Mouse (Mus musculus): ENCODE data around the gene Cux1. TPM values are rescaled to one million over a fixed set of nuclear protein-coding genes. Genes with fewer than 3 reads are reported as not detected.

Gene Cux1
- polyA plus RNA-seq, 1 experiment from 2014 or later: 100 TPM

- 86% methylated on average over 2 of the region's 2 CpGs for WGBS
- H3K36me3 ChIP-seq: peaks cover 3% of the 10 kb centered on the region; the same call in 1 of the 2 replicates
- no peaks in the 10 kb centered on the region for H3K27me3 ChIP-seq (ENCODE audit: low read depth, poor library complexity, severe bottlenecking)
- H3K9me3 ChIP-seq (replicated peaks): no peaks in the 10 kb centered on the region
- H3K4me3 ChIP-seq: no peak overlapping the region
- H3K4me1 ChIP-seq: peaks cover 44% of the 10 kb centered on the region
- H3K27ac ChIP-seq (replicated peaks): no peak overlapping the region
- no peak for DNase-seq (ENCODE audit: low spot score)
Observed at GRCm38 (mm10) chr5:136548776-136549175, 18.5 kb downstream of the Cux1 start.

- peaks cover 18% of the 10 kb centered on the region for H3K4me1 ChIP-seq
- WGBS: 93% methylated on average over 4 of the region's 4 CpGs
- H3K27ac ChIP-seq (replicated peaks): no peak overlapping the region
- DNase-seq (ENCODE audit: low spot score): no peak
- H3K9me3 ChIP-seq (replicated peaks): no peaks in the 10 kb centered on the region
- no peak overlapping the region for H3K4me3 ChIP-seq
- H3K27me3 ChIP-seq (ENCODE audit: low read depth, poor library complexity, severe bottlenecking): no peaks in the 10 kb centered on the region
- peaks cover 3% of the 10 kb centered on the region; the same call in 1 of the 2 replicates for H3K36me3 ChIP-seq
Observed at GRCm38 (mm10) chr5:136545061-136545460, 22.2 kb downstream of the Cux1 start.

- H3K4me1 ChIP-seq: peaks cover 14% of the 10 kb centered on the region
- H3K36me3 ChIP-seq: peaks cover 3% of the 10 kb centered on the region; the same call in 1 of the 2 replicates
- no peaks in the 10 kb centered on the region for H3K27me3 ChIP-seq (ENCODE audit: low read depth, poor library complexity, severe bottlenecking)
- no peak overlapping the region for H3K4me3 ChIP-seq
- H3K9me3 ChIP-seq (replicated peaks): no peaks in the 10 kb centered on the region
- no peak for DNase-seq (ENCODE audit: low spot score)
- H3K27ac ChIP-seq (replicated peaks): no peak overlapping the region
Observed at GRCm38 (mm10) chr5:136543171-136543570, 24.1 kb downstream of the Cux1 start.

GRCm38 (mm10) chr5:136540952-136541351 is 26.3 kb downstream of the Cux1 start:
- no peaks in the 10 kb centered on the region for H3K27me3 ChIP-seq (ENCODE audit: low read depth, poor library complexity, severe bottlenecking)
- no peaks in the 10 kb centered on the region for H3K9me3 ChIP-seq (replicated peaks)
- DNase-seq (ENCODE audit: low spot score): no peak
- H3K4me1 ChIP-seq: peaks cover 17% of the 10 kb centered on the region
- no peak overlapping the region for H3K27ac ChIP-seq (replicated peaks)
- no peaks in the 10 kb centered on the region for H3K36me3 ChIP-seq
- H3K4me3 ChIP-seq: no peak overlapping the region

GRCm38 (mm10) chr5:136540055-136540838 is 27.0 kb downstream of the Cux1 start:
- no peak overlapping the region for H3K4me3 ChIP-seq
- H3K9me3 ChIP-seq (replicated peaks): no peaks in the 10 kb centered on the region
- peaks cover 13% of the 10 kb centered on the region for H3K4me1 ChIP-seq
- 93% methylated on average over 5 of the region's 5 CpGs for WGBS
- H3K27me3 ChIP-seq (ENCODE audit: low read depth, poor library complexity, severe bottlenecking): no peaks in the 10 kb centered on the region
- no peak for DNase-seq (ENCODE audit: low spot score)
- H3K36me3 ChIP-seq: no peaks in the 10 kb centered on the region
- no peak overlapping the region for H3K27ac ChIP-seq (replicated peaks)

GRCm38 (mm10) chr5:136536753-136537152 is 30.5 kb downstream of the Cux1 start:
- Histone ChIP-seq H3K27me3 (ENCODE audit: low read depth, poor library complexity, severe bottlenecking) (no peaks in the 10 kb centered on the region), H3K27ac (replicated peaks) (no peak overlapping the region), H3K4me3 (no peak overlapping the region), H3K4me1 (peaks cover 13% of the 10 kb centered on the region), H3K9me3 (replicated peaks) (no peaks in the 10 kb centered on the region), H3K36me3 (peaks cover 5% of the 10 kb centered on the region; the same call in 1 of the 2 replicates)
- DNase-seq (ENCODE audit: low spot score): no peak
- WGBS: 83% methylated on average over 4 of the region's 4 CpGs

GRCm38 (mm10) chr5:136535976-136536725 is 31.1 kb downstream of the Cux1 start:
- peaks cover 13% of the 10 kb centered on the region for H3K4me1 ChIP-seq
- DNase-seq (ENCODE audit: low spot score): no peak
- peaks cover 5% of the 10 kb centered on the region; the same call in 1 of the 2 replicates for H3K36me3 ChIP-seq
- H3K27me3 ChIP-seq (ENCODE audit: low read depth, poor library complexity, severe bottlenecking): no peaks in the 10 kb centered on the region
- no peak overlapping the region for H3K27ac ChIP-seq (replicated peaks)
- 78% methylated on average over 5 of the region's 5 CpGs for WGBS
- H3K9me3 ChIP-seq (replicated peaks): no peaks in the 10 kb centered on the region
- no peak overlapping the region for H3K4me3 ChIP-seq

- peaks cover 9% of the 10 kb centered on the region; the same call in 1 of the 2 replicates for H3K36me3 ChIP-seq
- H3K27me3 ChIP-seq (ENCODE audit: low read depth, poor library complexity, severe bottlenecking): no peaks in the 10 kb centered on the region
- H3K4me3 ChIP-seq: no peak overlapping the region
- no peak for DNase-seq (ENCODE audit: low spot score)
- peaks cover 10% of the 10 kb centered on the region for H3K4me1 ChIP-seq
- no peaks in the 10 kb centered on the region for H3K9me3 ChIP-seq (replicated peaks)
- H3K27ac ChIP-seq (replicated peaks): no peak overlapping the region
- 62% methylated on average over 1 of the region's 1 CpGs for WGBS
Observed at GRCm38 (mm10) chr5:136535204-136535603, 32.1 kb downstream of the Cux1 start.

- no peak overlapping the region for H3K4me3 ChIP-seq
- H3K36me3 ChIP-seq: peaks cover 14% of the 10 kb centered on the region
- H3K9me3 ChIP-seq (replicated peaks): no peaks in the 10 kb centered on the region
- DNase-seq (ENCODE audit: low spot score): no peak
- no peak overlapping the region for H3K27ac ChIP-seq (replicated peaks)
- H3K27me3 ChIP-seq (ENCODE audit: low read depth, poor library complexity, severe bottlenecking): no peaks in the 10 kb centered on the region
- WGBS: 89% methylated on average over 11 of the region's 11 CpGs
- H3K4me1 ChIP-seq: peaks cover 8% of the 10 kb centered on the region; the same call in 1 of the 2 replicates
Observed at GRCm38 (mm10) chr5:136533371-136534276, 33.7 kb downstream of the Cux1 start.

- 91% methylated on average over 2 of the region's 2 CpGs for WGBS
- no peak for DNase-seq (ENCODE audit: low spot score)
- Histone ChIP-seq H3K27ac (replicated peaks) (no peak overlapping the region), H3K4me1 (peaks cover 8% of the 10 kb centered on the region; the same call in 1 of the 2 replicates), H3K4me3 (no peak overlapping the region), H3K9me3 (replicated peaks) (no peaks in the 10 kb centered on the region), H3K36me3 (peaks cover 15% of the 10 kb centered on the region), H3K27me3 (ENCODE audit: low read depth, poor library complexity, severe bottlenecking) (no peaks in the 10 kb centered on the region)
Observed at GRCm38 (mm10) chr5:136531674-136532365, 35.5 kb downstream of the Cux1 start.

- no peaks in the 10 kb centered on the region for H3K9me3 ChIP-seq (replicated peaks)
- DNase-seq (ENCODE audit: low spot score): no peak
- 96% methylated on average over 1 of the region's 1 CpGs for WGBS
Observed at GRCm38 (mm10) chr5:136530931-136531330, 36.4 kb downstream of the Cux1 start.

GRCm38 (mm10) chr5:136529165-136529564 is 38.1 kb downstream of the Cux1 start:
- H3K4me1 ChIP-seq: peaks cover 9% of the 10 kb centered on the region
- no peaks in the 10 kb centered on the region for H3K9me3 ChIP-seq (replicated peaks)
- DNase-seq (ENCODE audit: low spot score): no peak
- H3K27ac ChIP-seq (replicated peaks): no peak overlapping the region
- H3K36me3 ChIP-seq: peaks cover 21% of the 10 kb centered on the region
- no peak overlapping the region for H3K4me3 ChIP-seq
- no peaks in the 10 kb centered on the region for H3K27me3 ChIP-seq (ENCODE audit: low read depth, poor library complexity, severe bottlenecking)

More at GRCm38 (mm10) chr5:136530931-136531330, 36.4 kb downstream of the Cux1 start:
- H3K27me3 ChIP-seq (ENCODE audit: low read depth, poor library complexity, severe bottlenecking): no peaks in the 10 kb centered on the region
- no peaks in the 10 kb centered on the region; the same call in 1 of the 2 replicates for H3K4me1 ChIP-seq
- peaks cover 21% of the 10 kb centered on the region for H3K36me3 ChIP-seq
- no peak overlapping the region for H3K4me3 ChIP-seq
- no peak overlapping the region for H3K27ac ChIP-seq (replicated peaks)
